In the genomic region with DNA sequence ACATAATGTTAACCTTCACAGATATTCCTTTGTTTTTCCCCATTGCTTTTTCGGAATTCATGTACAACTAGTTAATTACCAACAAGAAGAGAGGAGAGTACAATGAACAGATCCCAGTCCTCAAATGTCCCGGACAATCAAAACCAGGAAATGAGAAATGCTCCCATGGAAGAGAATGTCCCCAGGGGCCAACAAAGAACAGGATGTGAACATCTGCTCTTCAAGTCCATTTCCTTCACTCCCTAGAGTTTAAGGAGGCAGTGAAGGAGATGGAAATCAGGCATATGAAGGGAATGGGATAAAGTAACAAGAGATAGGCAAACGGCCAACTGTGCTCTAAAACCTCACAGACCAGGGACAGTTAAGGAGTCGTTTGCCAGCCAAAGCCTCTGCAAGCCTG, we compare ENCODE assay signal across 10 mouse cellular contexts. TPM values are rescaled to one million over a fixed set of nuclear protein-coding genes. Genes with fewer than 3 reads are reported as not detected.
DNase-seq lines count a peak whose midpoint lies in the region; ATAC-seq and TF ChIP-seq lines count a peak whose summit lies in the region.
"Had no signal": no experiment of that assay in that cellular context is flagged by ENCODE, and none has a peak within 500 bp of the region (broad histone marks: within the 10 kb centered on the region; RNA-seq: fewer than 3 reads in every experiment).

No protein-coding gene starts in this region.

- H3K27me3 ChIP-seq in heart, adult 2 months (ENCODE audit: control insufficient read depth, insufficient read depth, low read length), result no peaks in the 10 kb centered on the region
- H3K27me3 ChIP-seq in heart, embryonic 11.5 days (ENCODE audit: control insufficient read depth, insufficient read depth, low read length), result no peaks in the 10 kb centered on the region
- H3K27me3 ChIP-seq in heart, embryonic 14.5 days (ENCODE audit: control insufficient read depth, insufficient read depth, low read length), result no peaks in the 10 kb centered on the region

- peak overlapping the region; percentile 42 for H3K27ac ChIP-seq in heart, adult 2 months
- no peak overlapping the region for H3K27ac ChIP-seq in heart, embryonic 11.5 days (ENCODE audit: low read depth, low read length)
- H3K27ac ChIP-seq in heart, embryonic 14.5 days (replicated peaks in 1 of 2; ENCODE audit: control insufficient read depth in 1 of 2, insufficient read depth in 1 of 2, low read depth in 2 of 2, low read length in 2 of 2), result no peak overlapping the region; a peak in 1 of 4 replicates
- H3K27ac ChIP-seq: macrophage had no signal

- no peaks in the 10 kb centered on the region for H3K9me3 ChIP-seq in heart, embryonic 11.5 days (replicated peaks; ENCODE audit: control insufficient read depth, low read length)
- H3K9me3 ChIP-seq in heart, embryonic 14.5 days (ENCODE audit: control insufficient read depth, low read length), result no peaks in the 10 kb centered on the region

- no peak for TF ChIP-seq CTCF in heart, adult 2 months (IDR thresholded peaks at IDR 0.05)

- peak overlapping the region; percentile 11; the same call in 1 of the 2 replicates for H3K4me3 ChIP-seq in heart, adult 2 months
- H3K4me3 ChIP-seq in heart, embryonic 11.5 days (ENCODE audit: low read depth, low read length), result no peak overlapping the region
- H3K4me3 ChIP-seq in heart, embryonic 14.5 days (ENCODE audit: control insufficient read depth in 1 of 2, insufficient read depth in 1 of 2, low read depth in 1 of 2, low read length in 2 of 2), result no peak overlapping the region

- 0 out of 2 replicates have a peak, but pooled peaks have one; percentile 44 for TF ChIP-seq POLR2A in heart, adult 2 months (IDR thresholded peaks at IDR 0.05; ENCODE audit: insufficient read depth, low read depth, low read length)

- ATAC-seq in heart, embryonic 11.5 days (replicated peaks; ENCODE audit: insufficient number of reproducible peaks, low FRiP score, low TSS enrichment), result no peak
- no peak for ATAC-seq in heart, embryonic 14.5 days (ENCODE audit: insufficient number of reproducible peaks, insufficient read depth, low FRiP score, low read depth)

- WGBS in heart, adult 2 months, result 14% methylated on average over 4 of the region's 4 CpGs
- 23% methylated on average over 4 of the region's 4 CpGs for WGBS in heart, embryonic 11.5 days (ENCODE audit: insufficient replicate concordance)
- 22% methylated on average over 4 of the region's 4 CpGs for WGBS in heart, embryonic 14.5 days

- H3K4me2 ChIP-seq in heart, embryonic 11.5 days, result no peak overlapping the region; the same call in 1 of the 2 replicates
- peak overlapping the region; percentile 16; the same call in 1 of the 2 replicates for H3K4me2 ChIP-seq in heart, embryonic 14.5 days (ENCODE audit: low read length)

- intact Hi-C loops in heart, adult 2 months (cut with DNase I), result no loop called here

- DNase-seq in heart, adult 2 months, result peak; percentile 29 to 40
- peak; percentile 74 for DNase-seq in R1 (ENCODE audit: low read depth, low spot score)
- peak; percentile 28 to 40 for DNase-seq in kidney, postnatal 4 days
- no peak for DNase-seq in cerebellum, adult 8-10 months
- no peak for DNase-seq in testis, postnatal 10 days (ENCODE audit: low spot score)
- no peak for DNase-seq in cerebellum, adult 9-10 months
- DNase-seq: adrenal gland, postnatal 36 days had no signal

- no peaks in the 10 kb centered on the region for H3K36me3 ChIP-seq in heart, adult 2 months (ENCODE audit: control insufficient read depth, insufficient read depth, low read length)
- H3K36me3 ChIP-seq in heart, embryonic 11.5 days (ENCODE audit: control insufficient read depth, insufficient read depth, low read length), result no peaks in the 10 kb centered on the region
- no peaks in the 10 kb centered on the region for H3K36me3 ChIP-seq in heart, embryonic 14.5 days (ENCODE audit: control insufficient read depth, insufficient read depth, low read length)

- no peaks in the 10 kb centered on the region for H3K79me2 ChIP-seq in heart, adult 2 months (replicated peaks; ENCODE audit: control insufficient read depth, insufficient read depth, low read length)

- TF ChIP-seq EP300 in heart, adult 2 months (IDR thresholded peaks at IDR 0.05; ENCODE audit: insufficient read depth, low read depth, low read length), result no peak

- H3K4me1 ChIP-seq in heart, adult 2 months (ENCODE audit: control insufficient read depth, insufficient read depth, low read length), result peaks cover 2% of the 10 kb centered on the region
- peaks cover 23% of the 10 kb centered on the region for H3K4me1 ChIP-seq in heart, embryonic 11.5 days (ENCODE audit: control insufficient read depth, insufficient read depth, low read length)
- peaks cover 10 to 23% of the 10 kb centered on the region in 2 experiments for H3K4me1 ChIP-seq in heart, embryonic 14.5 days (ENCODE audit: control insufficient read depth in 2 of 2, insufficient read depth in 2 of 2, low read length in 2 of 2)

- no peak overlapping the region for H3K9ac ChIP-seq in heart, adult 2 months (ENCODE audit: low read depth, low read length)
- H3K9ac ChIP-seq in heart, embryonic 11.5 days (ENCODE audit: low read depth, low read length), result no peak overlapping the region
- H3K9ac ChIP-seq in heart, embryonic 14.5 days (ENCODE audit: low read length), result no peak overlapping the region

RNA-seq across cellular contexts. Expression of a gene that starts 53.3 kb away (rescaled TPM):
- 10 to 100 TPM; 33.9 to 35.2 TPM for total RNA-seq in heart, adult 2 months (2021)
- polyA plus RNA-seq in heart, adult 2 months (2012; rRNA removed), result 35.2 and 63.3 TPM in 2 replicates
- polyA plus RNA-seq in heart, embryonic 11.5 days (2014; fragmentation: Nextera tagmentation; extraction: Ambion mirVana), result 21.4 and 21.5 TPM in 2 replicates
- 30.4 and 36.7 TPM in 2 replicates for polyA plus RNA-seq in heart, embryonic 14.5 days (2014; fragmentation: Nextera tagmentation; extraction: Ambion mirVana)
- polyA plus RNA-seq: macrophage had no signal

Comparison
In these comparisons a context has a peak if more than half of its experiments do, and no peak if none do; other contexts are left out.
1. DNase-seq: peak in heart, adult 2 months (2 of 2), R1 (single experiment) and kidney, postnatal 4 days (2 of 2); none in cerebellum, adult 8-10 months (single experiment), testis, postnatal 10 days (single experiment) and cerebellum, adult 9-10 months (single experiment).